Mouse (Mus musculus) C2C12 (cell line): ENCODE results near the gene Hnrnpul2. TPM values are rescaled to one million over a fixed set of nuclear protein-coding genes. Genes with fewer than 3 reads are reported as not detected.

ENCODE experiments used
- H3K27me3 ChIP-seq: one replicate; pipeline ENCODE4 v1.6.1; 2011; ENCODE audit not compliant: control insufficient read depth, insufficient read depth, insufficient read length
- H3K36me3 ChIP-seq: one replicate; pipeline ENCODE4 v1.6.1; 2011; ENCODE audit not compliant: control insufficient read depth, insufficient read depth
- H3K4me3 ChIP-seq: one replicate; pipeline ENCODE4 v1.5.1; 2011; ENCODE audit warnings: mild to moderate bottlenecking, control low read depth; ENCODE audit not compliant: poor library complexity, insufficient read depth, severe bottlenecking
- H3K79me2 ChIP-seq: one replicate; pipeline ENCODE4 v1.6.1; 2011; ENCODE audit not compliant: control insufficient read depth, insufficient read depth
- H3K79me3 ChIP-seq: one replicate; pipeline ENCODE4 v1.6.1; 2011; ENCODE audit warnings: low read depth, control low read depth
- H3ac ChIP-seq: one replicate; pipeline ENCODE3; 2011; ENCODE audit warnings: low read depth; ENCODE audit not compliant: control insufficient read depth, insufficient read length
- CEBPB ChIP-seq: IDR thresholded peaks from one replicate; pipeline ENCODE4 v1.6.1; 2011; ENCODE audit warnings: low read depth, mild to moderate bottlenecking, control low read depth, moderate library complexity
- CTCF ChIP-seq: IDR thresholded peaks from one replicate; pipeline ENCODE4 v1.5.1; 2011; ENCODE audit not compliant: control insufficient read depth, insufficient read depth, insufficient read length
- FOSL1 ChIP-seq: IDR thresholded peaks from one replicate; pipeline ENCODE4 v1.8.0; 2011; ENCODE audit warnings: mild to moderate bottlenecking, low read length; ENCODE audit not compliant: poor library complexity, insufficient read depth, severe bottlenecking
- MAX ChIP-seq: IDR thresholded peaks from one replicate; pipeline ENCODE4 v1.6.1; 2011; ENCODE audit warnings: mild to moderate bottlenecking, control low read depth
- MYOD1 ChIP-seq: IDR thresholded peaks from one replicate; pipeline ENCODE4 v1.6.1; 2011; ENCODE audit warnings: low read depth; ENCODE audit not compliant: control insufficient read depth, insufficient read length
- MYOG ChIP-seq: IDR thresholded peaks from one replicate; pipeline ENCODE4 v1.6.1; 2011; ENCODE audit not compliant: control insufficient read depth, insufficient read length; ENCODE audit errors: extremely low read depth
- USF1 ChIP-seq: IDR thresholded peaks from one replicate; pipeline ENCODE4 v1.6.1; 2011; ENCODE audit warnings: low read depth, mild to moderate bottlenecking, control low read depth, moderate library complexity
- long read RNA-seq, 2 experiments: library from polyadenylated mRNA; unstranded; transcript quantifications; one replicate each; pipeline ENCODE4 v2.0.0; 2019 to 2020
- polyA plus RNA-seq: library from polyadenylated mRNA; unstranded; fragments of >200 nt; fragmentation: generic; extraction: Trizol; gene quantifications from one replicate; pipeline ENCODE4 v1.2.1, GENCODE M21; 2012; ENCODE audit warnings: missing spikeins

Gene Hnrnpul2
- polyA plus RNA-seq = 45.5 TPM
- long read RNA-seq, experiment 1 = 0 reads
- long read RNA-seq, experiment 2, partial matches to known transcripts = 2 of 2 reads
- long read RNA-seq, experiment 2, other reads (novel, unspliced or antisense) = 0 of 2 reads

DNA sequence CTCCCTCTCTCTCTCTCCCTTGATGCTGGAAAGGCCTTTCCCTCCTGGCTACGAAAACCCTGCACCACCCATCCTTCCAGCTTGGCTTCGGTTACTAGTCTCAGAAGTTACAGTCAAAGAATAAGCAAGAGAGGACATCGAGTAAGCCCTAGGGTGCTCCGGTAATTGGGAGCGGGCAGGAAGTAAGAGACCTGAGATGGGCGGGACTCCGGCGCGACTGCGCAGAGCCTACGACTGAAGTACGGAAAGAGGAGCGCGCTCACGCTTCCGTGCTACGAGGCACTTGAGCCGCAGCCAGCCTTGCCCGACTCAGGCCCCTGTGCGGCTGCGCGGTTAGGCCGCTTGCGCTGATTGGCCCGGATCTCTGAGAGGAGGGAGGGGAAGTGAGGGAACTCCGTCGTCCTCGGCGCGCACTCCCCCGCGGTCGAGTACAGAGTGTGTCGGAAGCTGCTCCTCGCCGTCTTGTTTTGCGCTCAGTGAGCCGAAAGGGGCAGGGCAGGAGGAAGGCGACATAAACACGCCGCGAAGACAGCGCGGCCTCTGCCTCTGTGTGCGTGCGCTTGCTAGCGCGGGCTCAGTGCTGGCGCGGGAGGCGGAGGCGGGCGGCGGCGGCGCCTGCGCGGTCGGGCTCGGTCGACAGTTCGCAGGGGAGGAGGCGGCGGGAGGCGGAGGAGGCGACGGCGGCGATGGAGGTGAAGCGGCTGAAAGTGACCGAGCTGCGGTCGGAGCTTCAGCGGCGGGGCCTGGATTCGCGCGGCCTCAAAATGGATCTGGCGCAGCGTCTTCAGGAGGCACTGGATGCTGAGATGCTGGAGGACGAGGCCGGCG is at the start of gene Hnrnpul2:
Gene Hnrnpul2 (plus strand): TSS at position 415 of the 828 bp plus-strand sequence.
- Histone ChIP-seq H3ac (peak within 1 kb of the TSS; percentile 96), H3K79me3 (peaks cover 78% of the 10 kb centered on the region), H3K36me3 (peaks cover 56% of the 10 kb centered on the region), H3K27me3 (no peaks in the 10 kb centered on the region), H3K79me2 (peaks cover 88% of the 10 kb centered on the region), H3K4me3 (peak within 1 kb of the TSS; percentile 99)
- TF ChIP-seq MAX = peak; percentile 60
- no peak for TF ChIP-seq MYOD1

DNA sequence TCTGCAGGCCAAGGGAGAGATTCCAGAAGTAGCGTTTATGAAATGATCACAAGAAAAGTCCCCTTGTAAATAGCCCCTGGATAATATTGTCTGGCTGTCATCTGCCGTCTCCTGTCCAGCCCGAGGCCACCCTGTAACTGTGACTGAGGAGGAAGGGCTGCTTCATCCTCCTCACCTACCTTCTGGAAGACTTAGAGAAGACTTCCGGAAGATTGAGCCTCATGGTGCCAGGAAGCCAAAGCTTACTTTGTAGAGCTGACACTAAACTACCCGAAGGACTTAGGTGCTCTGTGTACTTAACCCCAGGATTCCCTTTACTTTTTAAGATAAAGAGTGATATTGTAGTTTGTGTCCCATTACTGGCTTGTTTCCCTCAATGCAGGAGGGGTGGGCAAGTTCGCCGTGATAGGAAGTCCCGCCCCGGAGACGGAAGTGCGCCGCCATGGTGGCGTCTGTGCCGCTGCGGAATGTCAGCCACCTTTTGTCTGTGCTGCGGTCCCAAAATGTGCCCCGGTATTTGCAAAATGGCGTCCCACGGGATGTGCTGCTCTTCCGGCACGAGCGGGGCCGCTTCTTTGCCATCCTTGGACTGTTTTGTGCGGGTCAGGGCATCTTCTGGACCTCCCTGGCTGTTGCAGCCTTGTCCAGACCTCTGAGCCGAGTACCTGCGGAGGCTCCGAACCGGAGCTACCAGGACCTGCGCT is 49.1 kb upstream of the Hnrnpul2 start, which contains the start of gene Tmem223:
Gene Tmem223 (plus strand): TSS at position 430 of the 704 bp plus-strand sequence.
- Histone ChIP-seq H3ac (peak within 1 kb of the TSS; percentile 50), H3K36me3 (peaks cover 76% of the 10 kb centered on the region), H3K79me3 (peaks cover 13% of the 10 kb centered on the region), H3K27me3 (no peaks in the 10 kb centered on the region), H3K79me2 (peaks cover 46% of the 10 kb centered on the region), H3K4me3 (peak within 1 kb of the TSS; percentile 51)
- no peak for TF ChIP-seq FOSL1
- no peak for TF ChIP-seq CTCF
- TF ChIP-seq CEBPB = no peak
- TF ChIP-seq USF1 = no peak
- TF ChIP-seq MAX = no peak
- TF ChIP-seq MYOD1 = no peak
- no peak for TF ChIP-seq MYOG

DNA sequence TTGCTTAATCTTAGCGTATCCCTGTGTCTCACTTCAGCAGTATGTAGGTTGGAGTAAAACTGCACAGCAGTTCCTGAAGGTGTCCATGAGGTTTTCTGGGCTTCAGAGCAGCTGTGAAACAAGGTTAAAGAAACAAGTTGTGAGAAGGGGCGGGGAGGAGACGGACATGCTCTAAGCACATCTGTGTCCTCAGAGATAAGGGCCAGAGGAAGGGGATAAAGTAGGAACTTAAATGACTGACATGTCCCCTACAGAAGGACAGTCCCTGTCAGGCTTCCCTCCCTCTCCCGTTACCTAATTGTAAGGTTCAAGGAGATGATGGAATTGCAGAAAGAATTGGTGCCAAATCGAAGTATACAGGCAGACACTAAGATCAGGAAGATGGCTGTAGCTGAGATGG is 46.8 kb upstream of the Hnrnpul2 start:
- Histone ChIP-seq H3K79me3 (peaks cover 14% of the 10 kb centered on the region), H3K36me3 (peaks cover 69% of the 10 kb centered on the region), H3K4me3 (no peak overlapping the region), H3K79me2 (peaks cover 50% of the 10 kb centered on the region), H3ac (no peak overlapping the region), H3K27me3 (no peaks in the 10 kb centered on the region)
- TF ChIP-seq USF1 (no peak), MYOG (no peak), CTCF (no peak), CEBPB (no peak), FOSL1 (no peak), MYOD1 (no peak), MAX (no peak)

DNA sequence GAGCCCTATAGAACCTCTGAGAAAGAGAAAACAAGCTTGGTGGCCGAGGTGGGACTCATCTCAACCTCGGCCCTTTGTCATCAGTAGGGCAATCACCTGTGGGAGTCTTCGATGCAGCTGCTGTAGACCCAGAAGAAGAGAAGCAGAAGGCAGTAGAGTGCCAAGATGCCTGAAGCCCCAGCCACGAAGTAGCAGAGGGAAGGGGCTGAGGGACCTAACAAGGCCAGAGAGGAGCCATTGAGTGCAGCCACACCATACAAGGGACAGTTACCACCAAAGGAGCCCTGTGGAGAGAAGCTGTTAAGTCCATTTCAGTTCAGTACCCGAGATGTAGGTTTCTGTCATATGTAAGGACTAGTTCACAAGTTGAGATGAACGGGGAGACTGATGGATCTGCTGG is 46.4 kb upstream of the Hnrnpul2 start:
- Histone ChIP-seq H3K27me3 (no peaks in the 10 kb centered on the region), H3K79me2 (peaks cover 50% of the 10 kb centered on the region), H3K4me3 (no peak overlapping the region), H3K36me3 (peaks cover 69% of the 10 kb centered on the region), H3K79me3 (peaks cover 14% of the 10 kb centered on the region), H3ac (peak overlapping the region; percentile 60)
- TF ChIP-seq CTCF = no peak
- no peak for TF ChIP-seq MAX
- no peak for TF ChIP-seq MYOG
- TF ChIP-seq MYOD1 = no peak
- no peak for TF ChIP-seq USF1
- TF ChIP-seq FOSL1 = no peak

DNA sequence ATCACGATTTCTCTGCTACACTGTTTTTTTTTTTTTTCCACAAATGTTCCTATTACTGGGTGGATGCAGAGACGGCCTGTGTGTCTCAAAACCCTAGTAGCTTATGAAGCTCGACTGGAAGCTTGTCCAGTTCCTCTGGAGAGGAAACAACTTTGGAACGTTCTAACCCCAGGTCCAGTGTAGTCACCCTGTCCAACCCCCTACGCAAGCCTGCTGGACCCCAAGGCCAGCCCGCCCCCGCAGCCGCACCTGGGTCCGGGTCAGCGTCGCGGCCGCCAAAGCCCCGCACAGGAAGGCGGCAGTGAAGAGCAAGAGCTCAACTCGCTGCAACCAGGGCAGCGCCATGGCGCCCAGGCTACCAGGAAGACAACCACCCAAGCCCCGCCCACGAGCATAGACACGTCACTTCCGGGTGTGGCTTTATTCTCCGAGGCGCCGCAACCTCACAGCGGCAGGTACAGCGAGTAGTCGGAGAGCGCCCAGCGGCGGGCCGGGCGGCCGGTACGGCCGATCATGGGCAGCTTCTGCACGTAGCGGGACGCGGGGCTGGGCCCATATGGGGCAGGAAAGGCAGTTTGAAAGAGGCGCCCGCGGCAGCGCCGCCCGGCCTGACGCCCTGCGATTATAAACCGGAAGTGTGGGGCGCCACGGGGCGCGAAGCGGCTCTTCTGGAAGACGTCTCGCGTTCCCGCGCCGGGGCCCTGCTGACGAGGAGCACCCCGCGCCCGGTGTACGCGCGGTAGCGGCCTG is 45.5 kb upstream of the Hnrnpul2 start, which contains the start of gene Tmem179b:
Gene Tmem179b (minus strand): TSS at position 382 of the 750 bp plus-strand sequence.
- Histone ChIP-seq H3K79me2 (peaks cover 50% of the 10 kb centered on the region), H3K79me3 (peaks cover 14% of the 10 kb centered on the region), H3K4me3 (peak within 1 kb of the TSS; percentile 68), H3ac (peak within 1 kb of the TSS; percentile 92), H3K36me3 (peaks cover 65% of the 10 kb centered on the region), H3K27me3 (no peaks in the 10 kb centered on the region)
- TF ChIP-seq CTCF = no peak
- TF ChIP-seq MAX = peak; percentile 15
